Mouse (Mus musculus) midbrain, postnatal 0 days (tissue): ENCODE results near the gene Gal3st1. TPM values are rescaled to one million over a fixed set of nuclear protein-coding genes. Genes with fewer than 3 reads are reported as not detected.
A peak's percentile ranks its signal among the peaks of the same experiment; 100 is the strongest.

ENCODE experiments used
- ATAC-seq: fragments of 200-750 bp; cut with Nextera tagmentation; 2 replicates; pipeline ENCODE4 v1.8.0; 2017; ENCODE audit warnings: moderate number of reproducible peaks, mild to moderate bottlenecking, moderate TSS enrichment, moderate library complexity; ENCODE audit not compliant: low FRiP score
- DNase-seq: peaks from one replicate; pipeline ENCODE4 v3.0.0-alpha.2; 2015; ENCODE audit warnings: low spot score
- H3K27ac ChIP-seq: fragments of 300-500 bp; sonication (generic); 2 replicates; pipeline ENCODE4 v1.5.1; 2014; ENCODE audit warnings: low read depth, mild to moderate bottlenecking, low read length, mixed read lengths
- H3K27me3 ChIP-seq: fragments of 300-500 bp; sonication (generic); 2 replicates; pipeline ENCODE4 v1.6.1; 2014; ENCODE audit warnings: low read length, control low read depth, mixed read lengths; ENCODE audit not compliant: insufficient read depth
- H3K36me3 ChIP-seq: fragments of 300-500 bp; sonication (generic); 2 replicates; pipeline ENCODE4 v1.6.1; 2014; ENCODE audit warnings: low read length, control low read depth, mixed read lengths; ENCODE audit not compliant: insufficient read depth
- H3K4me1 ChIP-seq: fragments of 300-500 bp; sonication (generic); 2 replicates; pipeline ENCODE4 v1.6.1; 2014; ENCODE audit warnings: mild to moderate bottlenecking, control low read depth, antibody characterized with exemption, low read length, mixed read lengths; ENCODE audit not compliant: insufficient read depth
- H3K4me2 ChIP-seq: fragments of 300-500 bp; sonication (generic); 2 replicates; pipeline ENCODE4 v1.6.1; 2014; ENCODE audit warnings: low read depth, mild to moderate bottlenecking, low read length, mixed read lengths; ENCODE audit not compliant: poor library complexity, severe bottlenecking
- H3K4me3 ChIP-seq: fragments of 300-500 bp; sonication (generic); 2 replicates; pipeline ENCODE4 v1.5.1; 2014; ENCODE audit warnings: low read depth, mild to moderate bottlenecking, low read length, moderate library complexity
- H3K9ac ChIP-seq: fragments of 300-500 bp; sonication (generic); replicated peaks from 2 replicates; pipeline ENCODE4 v1.6.1; 2014; ENCODE audit warnings: mild to moderate bottlenecking, low read length, moderate library complexity, mixed read lengths; ENCODE audit not compliant: poor library complexity, severe bottlenecking
- H3K9me3 ChIP-seq: fragments of 300-500 bp; sonication (generic); 2 replicates; pipeline ENCODE4 v1.6.1; 2016; ENCODE audit warnings: low read length, control low read depth
- CTCF ChIP-seq: IDR thresholded peaks from 2 replicates; pipeline ENCODE4 v1.5.1; 2016; ENCODE audit warnings: antibody characterized with exemption, mild to moderate bottlenecking
- WGBS: fragments of 180-500 bp; shearing (Covaris S2); extraction: QIAGEN DNeasy Blood & Tissue Kit; methylation state at CpG from one replicate; pipeline ENCODE4 v1.1.7; 2014; 5-methylcytosine and 5-hydroxymethylcytosine counted together
- polyA plus RNA-seq: library from polyadenylated mRNA; unstranded; fragments of >200 nt; fragmentation: Nextera tagmentation; extraction: Ambion mirVana; gene quantifications from 2 replicates; pipeline ENCODE4 v1.2.1, GENCODE M21; 2015
- total RNA-seq: library from RNA; depleted of rRNA; stranded (reverse); fragments of >200 nt; gene quantifications from 2 replicates; pipeline ENCODE4 v1.2.3, GENCODE M21; 2014; rRNA removed

The Gal3st1 gene
- total RNA-seq (17.0 and 20.9 TPM in 2 replicates), polyA plus RNA-seq (12.7 and 14.4 TPM in 2 replicates)

GRCm38 (mm10) chr11:3983291-3983862, at the start of gene Gal3st1:
Gene Gal3st1 (plus strand): TSS chr11:3983636.
- Histone ChIP-seq H3K27me3 (0 out of 2 replicates have a peak, but pooled peaks cover 3% of the 10 kb centered on the region), H3K4me1 (no peaks in the 10 kb centered on the region), H3K4me3 (peak within 1 kb of the TSS; percentile 43), H3K36me3 (peaks cover 16% of the 10 kb centered on the region), H3K9ac (peak within 1 kb of the TSS; percentile 61), H3K4me2 (peak within 1 kb of the TSS; percentile 80), H3K9me3 (no peaks in the 10 kb centered on the region), H3K27ac (peak within 1 kb of the TSS; percentile 47; the same call in 1 of the 2 replicates)
- peak; percentile 58 for DNase-seq
- WGBS, result under 1% methylated on average over 29 of the region's 37 CpGs
- TF ChIP-seq CTCF, result no peak
- ATAC-seq, result peak; percentile 67

GRCm38 (mm10) chr11:3933756-3934285, 49.6 kb upstream of the Gal3st1 start:
- no peaks in the 10 kb centered on the region for H3K4me1 ChIP-seq
- no peaks in the 10 kb centered on the region for H3K27me3 ChIP-seq
- no peak overlapping the region for H3K4me3 ChIP-seq
- ATAC-seq (no peak), DNase-seq (no peak)
- H3K36me3 ChIP-seq, result no peaks in the 10 kb centered on the region
- no peak overlapping the region for H3K4me2 ChIP-seq
- H3K9ac ChIP-seq, result no peak overlapping the region
- H3K27ac ChIP-seq, result no peak overlapping the region
- WGBS, result 85% methylated on average over 9 of the region's 9 CpGs
- TF ChIP-seq CTCF, result no peak
- H3K9me3 ChIP-seq, result no peaks in the 10 kb centered on the region

- ATAC-seq (no peak), DNase-seq (no peak)
- H3K27me3 ChIP-seq, result no peaks in the 10 kb centered on the region
- no peak overlapping the region for H3K4me2 ChIP-seq
- TF ChIP-seq CTCF, result no peak
- H3K4me3 ChIP-seq, result no peak overlapping the region
- no peaks in the 10 kb centered on the region for H3K4me1 ChIP-seq
- WGBS, result 77% methylated on average over 4 of the region's 4 CpGs
- no peaks in the 10 kb centered on the region for H3K36me3 ChIP-seq
- H3K9ac ChIP-seq, result no peak overlapping the region
- H3K27ac ChIP-seq, result no peak overlapping the region
- no peaks in the 10 kb centered on the region for H3K9me3 ChIP-seq
These were observed 48.3 kb upstream of the Gal3st1 start for GRCm38 (mm10) chr11:3935135-3935534.

- Histone ChIP-seq H3K9me3 (no peaks in the 10 kb centered on the region), H3K27me3 (no peaks in the 10 kb centered on the region), H3K27ac (no peak overlapping the region), H3K4me2 (no peak overlapping the region), H3K36me3 (no peaks in the 10 kb centered on the region), H3K4me1 (no peaks in the 10 kb centered on the region), H3K9ac (no peak overlapping the region), H3K4me3 (no peak overlapping the region)
- peak; percentile 8 for DNase-seq
- TF ChIP-seq CTCF, result no peak
- WGBS, result 89% methylated on average over 3 of the region's 3 CpGs
- ATAC-seq, result no peak
These were observed 47.1 kb upstream of the Gal3st1 start for GRCm38 (mm10) chr11:3936318-3936717.

- TF ChIP-seq CTCF, result no peak
- no peaks in the 10 kb centered on the region for H3K4me1 ChIP-seq
- DNase-seq, result no peak
- H3K4me2 ChIP-seq, result no peak overlapping the region
- no peak overlapping the region for H3K4me3 ChIP-seq
- 80% methylated on average over 13 of the region's 13 CpGs for WGBS
- ATAC-seq, result no peak
- H3K9me3 ChIP-seq, result no peaks in the 10 kb centered on the region
- H3K27me3 ChIP-seq, result no peaks in the 10 kb centered on the region
- H3K36me3 ChIP-seq, result no peaks in the 10 kb centered on the region
- H3K27ac ChIP-seq, result no peak overlapping the region
- H3K9ac ChIP-seq, result no peak overlapping the region
These were observed 46.0 kb upstream of the Gal3st1 start for GRCm38 (mm10) chr11:3937321-3937874.

GRCm38 (mm10) chr11:3941371-3941770, 42.1 kb upstream of the Gal3st1 start:
- H3K27ac ChIP-seq, result no peak overlapping the region
- ATAC-seq (no peak), DNase-seq (no peak)
- no peak overlapping the region for H3K4me3 ChIP-seq
- H3K9ac ChIP-seq, result no peak overlapping the region
- H3K27me3 ChIP-seq, result no peaks in the 10 kb centered on the region
- no peaks in the 10 kb centered on the region for H3K36me3 ChIP-seq
- no peaks in the 10 kb centered on the region for H3K9me3 ChIP-seq
- H3K4me1 ChIP-seq, result no peaks in the 10 kb centered on the region
- no peak overlapping the region for H3K4me2 ChIP-seq
- WGBS, result 78% methylated on average over 7 of the region's 7 CpGs
- TF ChIP-seq CTCF, result no peak
